Mouse (Mus musculus) stomach, embryonic 15.5 days (tissue): Measurements from ENCODE around the gene Csn3. TPM values are rescaled to one million over a fixed set of nuclear protein-coding genes. Genes with fewer than 3 reads are reported as not detected.

ENCODE experiments used
- ATAC-seq: fragments of 200-750 bp; cut with Nextera tagmentation; 2 replicates; pipeline ENCODE4 v1.8.0; 2017; ENCODE audit warnings: low read depth, moderate number of reproducible peaks, moderate TSS enrichment; ENCODE audit not compliant: insufficient read depth, low FRiP score
- H3K27ac ChIP-seq: fragments of 300-500 bp; sonication (generic); 2 replicates; pipeline ENCODE4 v1.5.1; 2015; ENCODE audit warnings: mild to moderate bottlenecking, inconsistent platforms
- H3K27me3 ChIP-seq: fragments of 300-500 bp; sonication (generic); replicated peaks from 2 replicates; pipeline ENCODE4 v1.6.1; 2015; ENCODE audit warnings: inconsistent platforms
- H3K36me3 ChIP-seq: fragments of 300-500 bp; sonication (generic); 2 replicates; pipeline ENCODE4 v1.6.1; 2015; ENCODE audit warnings: inconsistent platforms
- H3K4me1 ChIP-seq: fragments of 300-500 bp; sonication (generic); 2 replicates; pipeline ENCODE4 v1.6.1; 2015; ENCODE audit warnings: inconsistent platforms
- H3K4me2 ChIP-seq: fragments of 300-500 bp; sonication (generic); 2 replicates; pipeline ENCODE4 v1.6.1; 2015; ENCODE audit warnings: mild to moderate bottlenecking, inconsistent platforms
- H3K4me3 ChIP-seq: fragments of 300-500 bp; sonication (generic); replicated peaks from 2 replicates; pipeline ENCODE4 v1.5.1; 2015; ENCODE audit warnings: inconsistent platforms
- H3K9ac ChIP-seq: fragments of 300-500 bp; sonication (generic); 2 replicates; pipeline ENCODE4 v1.6.1; 2015; ENCODE audit warnings: inconsistent platforms
- H3K9me3 ChIP-seq: fragments of 300-500 bp; sonication (generic); 2 replicates; pipeline ENCODE4 v1.6.1; 2016; ENCODE audit warnings: inconsistent platforms
- WGBS: fragments of 180-500 bp; shearing (Covaris S2); methylation state at CpG from one replicate; pipeline ENCODE4 v1.1.7; 2015; 5-methylcytosine and 5-hydroxymethylcytosine counted together
- polyA plus RNA-seq: library from polyadenylated mRNA; unstranded; fragments of >200 nt; fragmentation: Nextera tagmentation; extraction: Ambion mirVana; gene quantifications from 2 replicates; pipeline ENCODE4 v1.2.1, GENCODE M21; 2015

The Csn3 gene
- polyA plus RNA-seq: 0.13 and 0.22 TPM in 2 replicates

DNA sequence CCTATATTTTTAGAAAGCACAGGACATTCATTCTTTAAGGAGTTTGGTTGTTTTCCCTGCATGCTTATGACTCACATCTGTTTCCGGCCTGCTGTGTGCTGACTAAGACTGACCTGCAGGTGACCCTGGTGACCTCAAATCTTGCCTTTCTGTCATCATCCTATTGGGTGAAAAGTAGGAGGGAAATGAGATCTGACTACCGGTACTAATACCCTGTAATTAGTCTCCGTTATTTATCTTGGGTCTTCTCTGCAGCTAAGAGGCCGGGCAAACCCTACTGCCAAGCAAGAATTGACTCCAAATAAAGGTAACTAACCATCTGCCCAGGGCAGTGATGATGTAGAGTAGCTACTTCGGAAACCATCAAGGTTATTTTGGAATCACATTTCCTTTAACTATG, at the start of gene Csn3:
TSS of gene Csn3 (plus strand) at position 208 of the 400 bp plus-strand sequence.
- Histone ChIP-seq H3K27ac (no peak within 1 kb of the TSS), H3K4me1 (no peaks in the 10 kb centered on the region), H3K4me2 (no peak within 1 kb of the TSS), H3K9me3 (no peaks in the 10 kb centered on the region), H3K27me3 (no peaks in the 10 kb centered on the region), H3K4me3 (no peak within 1 kb of the TSS), H3K9ac (no peak within 1 kb of the TSS), H3K36me3 (no peaks in the 10 kb centered on the region)
- 38% methylated on average over 5 of the region's 5 CpGs for WGBS
- ATAC-seq: no peak

DNA sequence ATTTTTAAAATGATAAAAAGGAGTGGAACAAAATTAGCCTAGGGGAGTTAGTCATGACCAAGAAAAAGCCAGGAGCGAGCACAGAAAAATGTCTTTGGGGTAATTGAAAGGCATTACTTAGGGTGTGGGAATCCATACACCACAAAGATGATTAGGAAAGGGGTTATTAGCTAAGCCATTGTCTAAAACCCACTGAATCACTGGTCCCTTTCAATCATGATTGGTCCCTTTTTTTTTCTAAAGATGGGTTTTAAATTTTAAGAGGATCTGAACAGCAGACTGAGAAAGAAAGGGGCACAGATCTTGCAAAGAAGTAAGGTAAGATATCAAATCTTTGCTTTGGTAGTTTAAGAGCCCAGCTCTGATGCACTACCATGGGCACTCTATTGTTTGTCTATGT, 40.6 kb upstream of the Csn3 start, which contains the start of gene Odam:
TSS of gene Odam (plus strand) at position 301 of the 400 bp plus-strand sequence.
- no peak for ATAC-seq
- Histone ChIP-seq H3K27ac (no peak within 1 kb of the TSS), H3K36me3 (no peaks in the 10 kb centered on the region), H3K4me2 (no peak within 1 kb of the TSS), H3K9me3 (no peaks in the 10 kb centered on the region), H3K9ac (no peak within 1 kb of the TSS), H3K27me3 (no peaks in the 10 kb centered on the region), H3K4me3 (no peak within 1 kb of the TSS), H3K4me1 (no peaks in the 10 kb centered on the region)
- 80% methylated on average over 1 of the region's 1 CpGs for WGBS

GRCm38 (mm10) chr5:87931603-87932002, 6.2 kb downstream of the Csn3 start:
- Histone ChIP-seq H3K36me3 (no peaks in the 10 kb centered on the region), H3K27ac (no peak overlapping the region), H3K4me2 (no peak overlapping the region), H3K4me1 (no peaks in the 10 kb centered on the region), H3K9ac (no peak overlapping the region), H3K4me3 (no peak overlapping the region), H3K27me3 (no peaks in the 10 kb centered on the region), H3K9me3 (no peaks in the 10 kb centered on the region)
- ATAC-seq: no peak
- 50% methylated on average over 1 of the region's 1 CpGs for WGBS

DNA sequence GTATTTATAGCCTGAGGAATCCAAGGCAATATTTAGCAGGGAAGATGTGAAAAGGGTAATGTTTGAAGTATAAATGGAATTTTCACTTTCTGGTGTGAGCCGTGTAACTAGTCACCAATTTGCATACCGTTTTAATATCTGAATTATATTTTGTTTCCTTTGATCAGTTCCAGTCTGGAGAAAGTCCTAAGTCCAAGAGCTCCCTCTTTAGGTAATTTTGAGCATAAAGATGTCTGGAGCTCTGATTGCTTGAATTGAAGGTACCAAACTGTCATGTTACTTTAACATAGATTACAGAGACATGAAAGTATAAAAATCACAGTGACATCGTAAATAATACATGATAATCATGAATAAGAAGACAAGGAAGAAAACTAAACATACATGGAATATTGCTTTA, 15.4 kb downstream of the Csn3 start:
- WGBS: 43% methylated on average over 3 of the region's 3 CpGs
- no peak overlapping the region for H3K4me2 ChIP-seq
- no peaks in the 10 kb centered on the region for H3K36me3 ChIP-seq
- no peak overlapping the region for H3K4me3 ChIP-seq
- ATAC-seq: no peak
- H3K27ac ChIP-seq: no peak overlapping the region
- no peak overlapping the region for H3K9ac ChIP-seq
- no peaks in the 10 kb centered on the region for H3K4me1 ChIP-seq
- H3K27me3 ChIP-seq: no peaks in the 10 kb centered on the region
- H3K9me3 ChIP-seq: no peaks in the 10 kb centered on the region

DNA sequence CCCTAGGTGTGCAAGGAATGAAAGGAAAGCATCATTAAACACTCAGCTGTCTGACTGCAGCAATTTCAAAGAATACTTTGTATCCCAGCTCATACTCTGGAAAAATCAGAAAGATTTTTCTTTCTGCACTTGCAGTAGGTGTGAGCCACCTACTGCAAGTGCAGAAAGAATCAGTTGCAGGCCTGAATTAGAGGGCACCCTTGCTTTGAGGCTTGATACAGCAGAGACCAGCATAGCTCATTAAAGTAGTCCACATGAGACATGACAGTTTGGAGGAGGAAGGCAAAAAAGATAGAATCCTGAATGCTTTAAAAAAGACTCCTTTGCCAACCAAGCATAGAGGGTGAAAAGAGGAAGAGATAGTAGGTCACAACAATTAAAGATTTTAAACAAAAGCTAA, 17.1 kb downstream of the Csn3 start:
- Histone ChIP-seq H3K36me3 (no peaks in the 10 kb centered on the region), H3K9me3 (no peaks in the 10 kb centered on the region), H3K27me3 (no peaks in the 10 kb centered on the region), H3K4me3 (no peak overlapping the region), H3K27ac (no peak overlapping the region), H3K4me1 (no peaks in the 10 kb centered on the region), H3K9ac (no peak overlapping the region), H3K4me2 (no peak overlapping the region)
- no peak for ATAC-seq

- H3K36me3 ChIP-seq: no peaks in the 10 kb centered on the region
- H3K4me2 ChIP-seq: no peak overlapping the region
- no peak overlapping the region for H3K27ac ChIP-seq
- no peaks in the 10 kb centered on the region for H3K4me1 ChIP-seq
- no peak overlapping the region for H3K9ac ChIP-seq
- ATAC-seq: no peak
- no peaks in the 10 kb centered on the region for H3K9me3 ChIP-seq
- no peak overlapping the region for H3K4me3 ChIP-seq
- no peaks in the 10 kb centered on the region for H3K27me3 ChIP-seq
Observed at GRCm38 (mm10) chr5:87951836-87952235, 26.5 kb downstream of the Csn3 start.

GRCm38 (mm10) chr5:87969201-87969600, 43.8 kb downstream of the Csn3 start, which contains the start of the genes 2310003L06Rik and Gm28434:
TSS of gene 2310003L06Rik (plus strand) at chr5:87969459.
TSS of gene Gm28434 (plus strand) at chr5:87969517.
- Histone ChIP-seq H3K27me3 (no peaks in the 10 kb centered on the region), H3K9me3 (no peaks in the 10 kb centered on the region), H3K27ac (no peak within 1 kb of the TSS), H3K4me2 (no peak within 1 kb of the TSS), H3K4me1 (no peaks in the 10 kb centered on the region), H3K4me3 (no peak within 1 kb of the TSS), H3K36me3 (no peaks in the 10 kb centered on the region), H3K9ac (no peak within 1 kb of the TSS)
- WGBS: 60% methylated on average over 2 of the region's 2 CpGs
- ATAC-seq: no peak

- H3K36me3 ChIP-seq: no peaks in the 10 kb centered on the region
- WGBS: 84% methylated on average over 3 of the region's 3 CpGs
- no peak for ATAC-seq
- H3K27me3 ChIP-seq: no peaks in the 10 kb centered on the region
- H3K9ac ChIP-seq: no peak within 1 kb of the TSS
- no peak within 1 kb of the TSS for H3K4me3 ChIP-seq
- no peaks in the 10 kb centered on the region for H3K9me3 ChIP-seq
- H3K27ac ChIP-seq: no peak within 1 kb of the TSS
- H3K4me1 ChIP-seq: no peaks in the 10 kb centered on the region
- H3K4me2 ChIP-seq: no peak within 1 kb of the TSS
Observed at GRCm38 (mm10) chr5:87979139-87979538, 53.8 kb downstream of the Csn3 start, which contains the start of gene Cabs1. TSS of gene Cabs1 (plus strand) at chr5:87979439.

Other genes starting within 250 kb of the Csn3 start
- gene Csn2, start 225.9 kb upstream of the Csn3 start, polyA plus RNA-seq: not detected in 2 replicates
- gene Csn1s2a, start 151.0 kb upstream of the Csn3 start, polyA plus RNA-seq: not detected in 2 replicates
- gene Csn1s2b, start 117.5 kb upstream of the Csn3 start, polyA plus RNA-seq: not detected in 2 replicates
- gene Prr27, start 99.9 kb upstream of the Csn3 start, polyA plus RNA-seq: not detected in 2 replicates
- gene Odam, start 40.5 kb upstream of the Csn3 start, polyA plus RNA-seq: not detected in 2 replicates
- gene 2310003L06Rik, start 43.9 kb downstream of the Csn3 start, polyA plus RNA-seq: not detected in 2 replicates
- gene Gm28434, start 43.9 kb downstream of the Csn3 start, polyA plus RNA-seq: not detected in 2 replicates
- not detected in 2 replicates for gene Cabs1, start 53.9 kb downstream of the Csn3 start, polyA plus RNA-seq
- gene Smr3a, start 77.0 kb downstream of the Csn3 start, polyA plus RNA-seq: not detected in 2 replicates
- gene Smr2, start 161.0 kb downstream of the Csn3 start, polyA plus RNA-seq: not detected in 2 replicates
- not detected in 2 replicates for gene Gm11116, start 186.0 kb downstream of the Csn3 start, polyA plus RNA-seq
- gene Gm11115, start 228.5 kb downstream of the Csn3 start, polyA plus RNA-seq: not detected in 2 replicates